Mouse (Mus musculus): ENCODE data around the gene Ncan.
"Not testable (repeated sequence)": the region's sequence is repeated elsewhere in the genome, so short reads cannot be mapped to it uniquely, and the experiment has no call there.

Ncan gene

GRCm38 (mm10) chr8:70081976-70082375 lies 38.7 kb downstream of the Ncan start:
- no peak for DNase-seq

- no peak for DNase-seq
These were observed 47.0 kb downstream of the Ncan start for GRCm38 (mm10) chr8:70073682-70074081.

- DNase-seq = no peak
These were observed 47.6 kb downstream of the Ncan start for GRCm38 (mm10) chr8:70073120-70073519.

- peak; percentile 71 for DNase-seq
These were observed 48.1 kb downstream of the Ncan start, which contains the start of gene Tm6sf2 for GRCm38 (mm10) chr8:70072441-70073069. Gene Tm6sf2, plus strand, starts transcription at chr8:70072924.

GRCm38 (mm10) chr8:70071836-70072440 lies 48.7 kb downstream of the Ncan start:
- DNase-seq = peak; percentile 49

- DNase-seq = no peak
These were observed 63.0 kb downstream of the Ncan start for GRCm38 (mm10) chr8:70057721-70058120.

GRCm38 (mm10) chr8:70050434-70050833 lies 70.2 kb downstream of the Ncan start:
- not testable (repeated sequence) for DNase-seq

- no peak for DNase-seq
These were observed 71.0 kb downstream of the Ncan start for GRCm38 (mm10) chr8:70049662-70050061.

- no peak for DNase-seq
These were observed 76.7 kb downstream of the Ncan start for GRCm38 (mm10) chr8:70043996-70044395.
